Mouse (Mus musculus) naive thymus-derived CD4-positive, alpha-beta T cell, adult 5 months (primary cell): ENCODE data around the gene Gm21366. TPM values are rescaled to one million over a fixed set of nuclear protein-coding genes. Genes with fewer than 3 reads are reported as not detected.

ENCODE experiments used
- polyA plus RNA-seq: library from polyadenylated mRNA; unstranded; fragments of 100-300 nt; shearing (Covaris generic); gene quantifications from one replicate; pipeline ENCODE4 v1.2.1, GENCODE M21; 2017

Gene Gm21366
- polyA plus RNA-seq = not detected

DNA sequence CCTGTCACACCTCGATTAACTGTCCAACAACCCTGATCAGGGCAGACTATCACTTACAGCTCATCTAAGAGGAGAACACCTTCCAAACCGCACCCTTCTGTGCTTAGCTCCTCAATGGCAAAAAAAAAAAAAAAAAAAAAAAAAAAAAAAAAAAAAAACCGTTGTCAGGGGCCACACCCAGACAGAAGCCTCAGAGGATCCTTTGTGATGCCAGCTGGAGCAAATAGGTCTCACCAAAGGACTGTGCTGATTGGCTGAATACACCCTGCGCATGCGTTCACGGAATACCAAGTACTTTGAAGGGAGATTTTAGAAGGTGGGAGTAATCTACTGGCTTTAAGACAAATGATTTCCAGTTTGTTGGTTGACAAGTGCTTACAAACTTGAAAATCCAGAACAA is at the start of gene Gm21366:
Gm21366 (minus strand) TSS at position 101 of the 400 bp plus-strand sequence.

